Mouse (Mus musculus): ENCODE results near the gene Txnip.

The Txnip gene

GRCm38 (mm10) chr3:96569506-96569905 lies 11.7 kb downstream of the Txnip start:
- no peak for DNase-seq (ENCODE audit: low spot score)

- no peak for DNase-seq (ENCODE audit: low spot score)
These were observed 12.3 kb downstream of the Txnip start for GRCm38 (mm10) chr3:96569966-96570605.

GRCm38 (mm10) chr3:96570643-96571042 lies 12.9 kb downstream of the Txnip start:
- no peak for DNase-seq (ENCODE audit: low spot score)

GRCm38 (mm10) chr3:96571336-96571735 lies 13.6 kb downstream of the Txnip start:
- no peak for DNase-seq (ENCODE audit: low spot score)

- no peak for DNase-seq (ENCODE audit: low spot score)
These were observed 14.3 kb downstream of the Txnip start for GRCm38 (mm10) chr3:96571896-96572698.

- no peak for DNase-seq (ENCODE audit: low spot score)
These were observed 16.1 kb downstream of the Txnip start for GRCm38 (mm10) chr3:96573611-96574511.

GRCm38 (mm10) chr3:96575272-96575984 lies 17.7 kb downstream of the Txnip start:
- no peak for DNase-seq (ENCODE audit: low spot score)

- no peak for DNase-seq (ENCODE audit: low spot score)
These were observed 18.4 kb downstream of the Txnip start for GRCm38 (mm10) chr3:96576005-96576658.

GRCm38 (mm10) chr3:96576690-96577541 lies 19.2 kb downstream of the Txnip start, which contains the start of gene Gm16253:
Gm16253 (plus strand) TSS chr3:96576984.
- DNase-seq (ENCODE audit: low spot score) = peak; percentile 74

GRCm38 (mm10) chr3:96577566-96577965 lies 19.8 kb downstream of the Txnip start:
- DNase-seq (ENCODE audit: low spot score) = no peak

GRCm38 (mm10) chr3:96578561-96579238 lies 20.9 kb downstream of the Txnip start:
- DNase-seq (ENCODE audit: low spot score) = no peak

- DNase-seq (ENCODE audit: low spot score) = no peak
These were observed 21.5 kb downstream of the Txnip start for GRCm38 (mm10) chr3:96579239-96579750.

- DNase-seq (ENCODE audit: low spot score) = peak; percentile 81
These were observed 22.2 kb downstream of the Txnip start for GRCm38 (mm10) chr3:96579885-96580454.

- DNase-seq (ENCODE audit: low spot score) = no peak
These were observed 23.4 kb downstream of the Txnip start for GRCm38 (mm10) chr3:96581141-96581540.

- DNase-seq (ENCODE audit: low spot score) = no peak
These were observed 24.2 kb downstream of the Txnip start for GRCm38 (mm10) chr3:96581771-96582515.

GRCm38 (mm10) chr3:96583386-96583785 lies 25.6 kb downstream of the Txnip start:
- DNase-seq (ENCODE audit: low spot score) = no peak

GRCm38 (mm10) chr3:96590657-96591056 lies 32.9 kb downstream of the Txnip start:
- no peak for DNase-seq (ENCODE audit: low spot score)

GRCm38 (mm10) chr3:96593374-96593773 lies 35.6 kb downstream of the Txnip start:
- peak; percentile 17 for DNase-seq (ENCODE audit: low spot score)
